Mouse (Mus musculus): Measurements from ENCODE around the gene Xpo1. TPM values are rescaled to one million over a fixed set of nuclear protein-coding genes. Genes with fewer than 3 reads are reported as not detected.
A peak's percentile ranks its signal among the peaks of the same experiment; 100 is the strongest.
"Not testable (repeated sequence)": the region's sequence is repeated elsewhere in the genome, so short reads cannot be mapped to it uniquely, and the experiment has no call there.

The Xpo1 gene
- polyA plus RNA-seq, 1 experiment from 2014 or later, result 61.6 TPM

DNA sequence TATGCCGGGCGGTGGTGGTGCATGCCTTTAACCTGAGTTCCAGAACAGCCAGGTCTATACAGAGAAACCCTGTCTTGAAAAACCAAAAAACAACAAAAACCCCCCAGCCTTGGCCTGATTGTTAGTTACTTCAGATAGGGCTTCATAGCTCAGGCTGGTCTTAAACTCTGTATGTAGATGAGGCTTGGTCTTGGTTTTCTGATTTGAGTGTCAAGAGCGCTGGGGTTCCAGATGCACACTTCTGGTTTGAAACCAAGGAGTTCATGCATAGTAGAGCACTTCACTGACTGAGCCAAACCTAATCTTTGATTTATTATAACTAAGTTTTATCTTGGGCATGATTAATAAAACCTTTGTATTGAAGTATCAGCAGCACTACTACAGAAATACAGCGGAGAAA, 3.2 kb downstream of the Xpo1 start:
- Histone ChIP-seq H3K4me3 (replicated peaks) (no peak overlapping the region), H3K9ac (replicated peaks) (no peak overlapping the region), H3K4me1 (peaks cover 28% of the 10 kb centered on the region), H3K4me2 (peak overlapping the region; percentile 20; the same call in 1 of the 2 replicates), H3K27me3 (replicated peaks) (no peaks in the 10 kb centered on the region), H3K36me3 (peaks cover 12% of the 10 kb centered on the region), H3K27ac (replicated peaks) (no peak overlapping the region), H3K9me3 (replicated peaks) (no peaks in the 10 kb centered on the region)
- WGBS, result 91% methylated on average over 4 of the region's 4 CpGs
- no peak for ATAC-seq (ENCODE audit: low FRiP score)

- peaks cover 28% of the 10 kb centered on the region for H3K4me1 ChIP-seq
- ATAC-seq (ENCODE audit: low FRiP score), result no peak
- WGBS, result 74% methylated on average over 1 of the region's 1 CpGs
Measured at GRCm38 (mm10) chr11:23259481-23259880, 3.6 kb downstream of the Xpo1 start.

GRCm38 (mm10) chr11:23260186-23260585, 4.3 kb downstream of the Xpo1 start:
- H3K27ac ChIP-seq (replicated peaks), result no peak overlapping the region
- H3K4me2 ChIP-seq, result no peak overlapping the region
- WGBS, result 94% methylated on average over 1 of the region's 1 CpGs
- no peak overlapping the region for H3K4me3 ChIP-seq (replicated peaks)
- peaks cover 17% of the 10 kb centered on the region for H3K36me3 ChIP-seq
- H3K9me3 ChIP-seq (replicated peaks), result no peaks in the 10 kb centered on the region
- peaks cover 28% of the 10 kb centered on the region for H3K4me1 ChIP-seq
- no peak for ATAC-seq (ENCODE audit: low FRiP score)
- no peak overlapping the region for H3K9ac ChIP-seq (replicated peaks)
- H3K27me3 ChIP-seq (replicated peaks), result no peaks in the 10 kb centered on the region

More at GRCm38 (mm10) chr11:23259481-23259880, 3.6 kb downstream of the Xpo1 start:
- Histone ChIP-seq H3K4me3 (replicated peaks) (no peak overlapping the region), H3K9ac (replicated peaks) (no peak overlapping the region), H3K36me3 (peaks cover 14% of the 10 kb centered on the region), H3K27ac (replicated peaks) (no peak overlapping the region), H3K27me3 (replicated peaks) (no peaks in the 10 kb centered on the region), H3K4me2 (0 out of 2 replicates have a peak overlapping the region, but pooled peaks have one; percentile 20), H3K9me3 (replicated peaks) (no peaks in the 10 kb centered on the region)

GRCm38 (mm10) chr11:23261490-23261889, 5.6 kb downstream of the Xpo1 start:
- Histone ChIP-seq H3K9me3 (replicated peaks) (no peaks in the 10 kb centered on the region), H3K4me3 (replicated peaks) (no peak overlapping the region), H3K4me2 (no peak overlapping the region), H3K4me1 (peaks cover 28% of the 10 kb centered on the region), H3K36me3 (peaks cover 23% of the 10 kb centered on the region), H3K9ac (replicated peaks) (no peak overlapping the region), H3K27ac (replicated peaks) (no peak overlapping the region), H3K27me3 (replicated peaks) (no peaks in the 10 kb centered on the region)
- WGBS, result 87% methylated on average over 3 of the region's 3 CpGs
- ATAC-seq (ENCODE audit: low FRiP score), result no peak

GRCm38 (mm10) chr11:23264949-23265348, 9.1 kb downstream of the Xpo1 start:
- Histone ChIP-seq H3K4me2 (no peak overlapping the region), H3K4me1 (peaks cover 9% of the 10 kb centered on the region; the same call in 1 of the 2 replicates), H3K9me3 (replicated peaks) (no peaks in the 10 kb centered on the region), H3K36me3 (peaks cover 30% of the 10 kb centered on the region), H3K27me3 (replicated peaks) (no peaks in the 10 kb centered on the region), H3K27ac (replicated peaks) (no peak overlapping the region), H3K9ac (replicated peaks) (no peak overlapping the region), H3K4me3 (replicated peaks) (no peak overlapping the region)
- ATAC-seq (ENCODE audit: low FRiP score), result no peak

DNA sequence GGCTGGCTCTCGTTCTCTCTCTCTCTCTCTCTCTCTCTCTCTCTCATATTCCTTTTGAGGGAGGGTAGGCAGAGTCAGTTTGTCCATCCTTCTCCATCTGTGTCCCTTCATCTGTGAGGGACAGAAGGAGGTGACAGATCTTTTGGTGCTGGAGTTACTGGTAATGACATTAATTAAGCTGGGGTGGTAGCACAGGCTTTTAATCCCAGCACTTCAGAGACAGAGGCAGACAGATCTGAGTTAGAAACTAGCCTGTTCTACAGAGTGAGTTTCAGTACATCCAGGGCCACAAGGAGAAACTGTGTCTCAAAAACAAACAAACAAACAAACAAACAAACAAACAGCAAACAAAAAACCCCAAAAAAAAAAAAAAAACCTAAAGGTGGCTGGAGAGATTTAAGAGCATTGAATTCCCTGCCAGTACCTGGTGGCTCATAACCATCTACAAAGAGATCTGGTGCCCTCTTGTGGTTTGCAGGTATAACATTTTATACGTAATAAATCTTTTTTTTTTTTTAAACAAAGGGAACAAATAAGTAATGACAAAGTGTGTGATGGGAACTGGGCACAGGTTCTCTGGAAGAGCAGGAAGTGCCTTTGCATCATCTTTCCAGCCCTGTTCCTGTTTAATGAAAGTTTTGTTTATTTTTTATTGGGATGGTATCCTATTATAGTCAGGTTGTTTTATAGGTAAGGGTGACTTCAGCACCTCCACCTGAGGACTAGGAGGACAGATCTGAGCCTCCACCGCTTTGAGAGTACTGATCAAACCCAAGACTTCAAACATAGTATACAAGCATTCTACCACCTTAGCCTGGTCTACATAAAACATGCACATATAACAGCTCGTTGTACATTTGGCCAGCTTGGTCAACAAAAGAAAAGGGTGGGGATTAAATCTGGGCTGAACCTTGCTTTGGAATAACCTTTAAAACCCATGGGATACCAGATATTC, 16.2 kb downstream of the Xpo1 start:
- ATAC-seq (ENCODE audit: low FRiP score), result no peak
- Histone ChIP-seq H3K4me3 (replicated peaks) (no peak overlapping the region), H3K9ac (replicated peaks) (no peak overlapping the region), H3K36me3 (peaks cover 36% of the 10 kb centered on the region), H3K9me3 (replicated peaks) (no peaks in the 10 kb centered on the region), H3K4me1 (no peaks in the 10 kb centered on the region), H3K27me3 (replicated peaks) (no peaks in the 10 kb centered on the region), H3K4me2 (no peak overlapping the region), H3K27ac (replicated peaks) (no peak overlapping the region)
- 82% methylated on average over 4 of the region's 4 CpGs for WGBS

GRCm38 (mm10) chr11:23275780-23276179, 19.9 kb downstream of the Xpo1 start:
- Histone ChIP-seq H3K4me1 (no peaks in the 10 kb centered on the region), H3K9ac (replicated peaks) (no peak overlapping the region), H3K27ac (replicated peaks) (no peak overlapping the region), H3K9me3 (replicated peaks) (no peaks in the 10 kb centered on the region), H3K27me3 (replicated peaks) (no peaks in the 10 kb centered on the region), H3K4me2 (no peak overlapping the region), H3K4me3 (replicated peaks) (no peak overlapping the region), H3K36me3 (peaks cover 51% of the 10 kb centered on the region)
- no peak for ATAC-seq (ENCODE audit: low FRiP score)
- WGBS, result 69% methylated on average over 3 of the region's 3 CpGs

DNA sequence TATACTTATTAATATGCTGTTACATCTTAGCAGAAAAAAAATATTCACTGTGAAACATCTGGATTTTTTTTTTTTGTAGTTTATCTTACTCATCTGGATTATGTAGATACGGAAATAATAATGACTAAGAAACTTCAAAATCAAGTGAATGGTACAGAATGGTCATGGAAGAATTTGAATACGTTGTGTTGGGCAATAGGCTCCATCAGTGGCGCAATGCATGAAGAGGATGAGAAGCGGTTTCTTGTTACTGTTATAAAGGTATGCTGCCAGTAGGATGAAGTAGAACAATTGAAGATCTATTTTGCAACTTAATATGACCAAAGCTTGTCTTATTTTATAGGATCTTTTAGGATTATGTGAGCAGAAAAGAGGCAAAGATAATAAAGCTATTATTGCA, 28.6 kb downstream of the Xpo1 start:
- H3K27ac ChIP-seq (replicated peaks), result no peak overlapping the region
- no peak overlapping the region for H3K9ac ChIP-seq (replicated peaks)
- no peak overlapping the region for H3K4me2 ChIP-seq
- ATAC-seq (ENCODE audit: low FRiP score), result no peak
- H3K36me3 ChIP-seq, result peaks cover 68% of the 10 kb centered on the region
- no peaks in the 10 kb centered on the region for H3K4me1 ChIP-seq
- H3K27me3 ChIP-seq (replicated peaks), result no peaks in the 10 kb centered on the region
- no peaks in the 10 kb centered on the region for H3K9me3 ChIP-seq (replicated peaks)
- H3K4me3 ChIP-seq (replicated peaks), result no peak overlapping the region
- 98% methylated on average over 4 of the region's 4 CpGs for WGBS

DNA sequence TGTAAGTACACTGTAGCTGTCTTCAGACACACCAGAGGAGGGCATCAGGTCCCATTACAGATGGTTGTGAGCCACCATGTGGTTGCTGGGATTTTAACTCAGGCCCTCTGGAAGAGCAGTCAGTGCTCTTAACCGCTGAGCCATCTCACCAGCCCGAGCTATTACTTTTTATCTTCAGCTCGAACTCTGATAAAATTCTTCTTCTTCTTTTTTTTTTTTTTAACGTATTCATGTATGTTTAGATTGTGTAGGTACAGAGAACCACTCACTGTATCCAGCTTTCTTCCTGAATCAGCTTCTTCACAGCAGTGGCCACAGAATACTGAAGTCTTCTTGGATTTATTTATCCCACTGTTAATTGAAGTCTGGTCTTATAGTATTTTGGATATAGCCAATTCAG, 33.0 kb downstream of the Xpo1 start:
- H3K9me3 ChIP-seq (replicated peaks); H3K4me2 ChIP-seq; H3K27me3 ChIP-seq (replicated peaks); H3K9ac ChIP-seq (replicated peaks); H3K27ac ChIP-seq (replicated peaks); ATAC-seq (ENCODE audit: low FRiP score); H3K4me3 ChIP-seq (replicated peaks); H3K4me1 ChIP-seq: not testable (repeated sequence)
- H3K36me3 ChIP-seq, result peaks cover 70% of the 10 kb centered on the region
- WGBS, result 87% methylated on average over 4 of the region's 4 CpGs

DNA sequence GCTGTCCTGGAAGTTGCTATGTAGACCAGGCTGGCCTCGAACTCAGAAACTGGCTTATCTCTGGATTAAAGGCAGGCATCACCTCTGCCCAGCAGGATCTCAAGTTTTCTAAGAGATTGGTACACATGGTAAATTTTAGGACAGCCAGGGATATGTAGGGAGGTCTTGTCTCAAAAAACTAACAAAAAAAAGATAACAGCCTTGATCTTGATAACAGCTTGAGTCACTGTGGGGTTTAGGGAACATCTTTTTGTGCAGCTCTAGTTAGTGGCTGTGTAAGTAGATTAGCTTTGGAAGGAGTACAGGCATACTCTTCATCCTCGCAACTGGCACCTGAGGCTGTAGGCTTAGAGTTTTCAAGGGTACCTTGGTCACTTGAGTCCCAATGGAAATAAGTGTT, 41.5 kb downstream of the Xpo1 start:
- ATAC-seq (ENCODE audit: low FRiP score), result no peak
- no peak overlapping the region for H3K27ac ChIP-seq (replicated peaks)
- peaks cover 47% of the 10 kb centered on the region for H3K36me3 ChIP-seq
- 99% methylated on average over 2 of the region's 2 CpGs for WGBS
- H3K9me3 ChIP-seq (replicated peaks), result no peaks in the 10 kb centered on the region
- no peak overlapping the region for H3K4me2 ChIP-seq
- H3K4me3 ChIP-seq (replicated peaks), result no peak overlapping the region
- H3K27me3 ChIP-seq (replicated peaks), result no peaks in the 10 kb centered on the region
- no peaks in the 10 kb centered on the region for H3K4me1 ChIP-seq
- H3K9ac ChIP-seq (replicated peaks), result no peak overlapping the region

DNA sequence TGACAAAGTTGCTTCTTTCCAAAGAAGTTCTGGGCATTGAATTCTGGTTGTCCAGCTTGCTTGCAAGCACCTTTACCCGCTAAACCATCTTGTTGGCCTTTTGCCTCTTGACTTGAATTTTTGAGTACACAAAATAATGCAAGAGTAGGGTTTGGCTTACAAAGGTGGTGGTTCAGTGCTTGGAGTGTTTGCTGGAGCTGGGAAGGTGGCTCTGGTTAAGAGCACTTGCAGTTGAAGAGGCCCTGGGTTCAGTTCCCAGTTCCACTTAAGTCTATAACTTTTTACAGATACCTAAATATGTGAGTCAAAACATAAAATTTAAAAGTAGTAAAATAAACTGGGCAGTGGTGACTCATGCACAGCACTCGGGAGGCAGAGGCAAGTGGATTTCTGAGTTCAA, 42.5 kb downstream of the Xpo1 start:
- H3K9me3 ChIP-seq (replicated peaks), result no peaks in the 10 kb centered on the region
- ATAC-seq (ENCODE audit: low FRiP score), result no peak
- WGBS, result 92% methylated on average over 2 of the region's 2 CpGs
- H3K27ac ChIP-seq (replicated peaks), result no peak overlapping the region
- no peaks in the 10 kb centered on the region for H3K27me3 ChIP-seq (replicated peaks)
- H3K4me1 ChIP-seq, result no peaks in the 10 kb centered on the region
- peaks cover 38% of the 10 kb centered on the region for H3K36me3 ChIP-seq
- no peak overlapping the region for H3K4me2 ChIP-seq
- H3K4me3 ChIP-seq (replicated peaks), result no peak overlapping the region
- H3K9ac ChIP-seq (replicated peaks), result no peak overlapping the region

DNA sequence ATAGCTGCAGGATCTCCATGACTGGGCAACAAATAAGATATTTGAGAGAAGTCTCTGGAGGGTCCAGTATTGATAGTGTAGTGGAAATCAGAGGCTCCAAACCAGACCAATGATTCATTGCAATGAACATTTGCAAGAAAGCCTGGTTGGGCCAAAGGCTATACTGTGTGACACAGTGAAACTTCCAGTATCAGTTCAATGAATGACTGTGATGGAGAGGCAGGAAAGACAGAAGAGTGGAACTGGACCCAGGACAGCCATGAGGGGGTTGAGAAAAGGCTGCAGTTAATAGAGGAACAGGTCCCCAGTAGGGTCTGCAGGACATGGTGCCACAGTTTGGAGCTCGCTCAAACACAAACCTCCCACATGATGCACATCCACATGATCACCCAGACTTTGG, 44.1 kb downstream of the Xpo1 start:
- no peaks in the 10 kb centered on the region for H3K9me3 ChIP-seq (replicated peaks)
- no peak overlapping the region for H3K9ac ChIP-seq (replicated peaks)
- H3K4me1 ChIP-seq, result no peaks in the 10 kb centered on the region
- no peak overlapping the region for H3K4me3 ChIP-seq (replicated peaks)
- no peak for ATAC-seq (ENCODE audit: low FRiP score)
- H3K27ac ChIP-seq (replicated peaks), result no peak overlapping the region
- peaks cover 29% of the 10 kb centered on the region for H3K36me3 ChIP-seq
- 100% methylated on average over 1 of the region's 1 CpGs for WGBS
- no peaks in the 10 kb centered on the region for H3K27me3 ChIP-seq (replicated peaks)
- no peak overlapping the region for H3K4me2 ChIP-seq
